ENCODE assay signal across 21 mouse cellular contexts in genomic region chr14:24875156-24875545, GRCm38 (mm10).
DNase-seq lines count a peak whose midpoint lies in the region; ATAC-seq and TF ChIP-seq lines count a peak whose summit lies in the region.
"Had no signal": no experiment of that assay in that cellular context is flagged by ENCODE, and none has a peak within 500 bp of the region (broad histone marks: within the 10 kb centered on the region; RNA-seq: fewer than 3 reads in every experiment).

No protein-coding gene starts in this region.

- H3K4me3 ChIP-seq in forebrain, embryonic 13.5 days: no peak overlapping the region
- H3K4me3 ChIP-seq in midbrain, embryonic 12.5 days: no peak overlapping the region
- H3K4me3 ChIP-seq: heart, adult 2 months; liver, embryonic 12.5 days; neural tube, embryonic 12.5 days had no signal

- no peaks in the 10 kb centered on the region for H3K9me3 ChIP-seq in forebrain, embryonic 13.5 days (replicated peaks)
- H3K9me3 ChIP-seq in midbrain, embryonic 12.5 days: no peaks in the 10 kb centered on the region
- H3K9me3 ChIP-seq: liver, embryonic 12.5 days; neural tube, embryonic 12.5 days had no signal

- peaks cover 35% of the 10 kb centered on the region for H3K4me1 ChIP-seq in forebrain, embryonic 13.5 days
- peaks cover 23% of the 10 kb centered on the region for H3K4me1 ChIP-seq in midbrain, embryonic 12.5 days
- H3K4me1 ChIP-seq: liver, embryonic 12.5 days had no signal

- 26% methylated on average over 8 of the region's 8 CpGs for WGBS in forebrain, embryonic 13.5 days
- WGBS in midbrain, embryonic 12.5 days: 34% methylated on average over 8 of the region's 8 CpGs

- no peak for TF ChIP-seq CTCF in brain, embryonic 14.5 days (IDR thresholded peaks at IDR 0.05; ENCODE audit: borderline replicate concordance, extremely low read depth, insufficient read depth, insufficient read length)

- no peaks in the 10 kb centered on the region for H3K36me3 ChIP-seq in forebrain, embryonic 13.5 days (ENCODE audit: poor library complexity, severe bottlenecking)
- no peaks in the 10 kb centered on the region for H3K36me3 ChIP-seq in midbrain, embryonic 12.5 days
- H3K36me3 ChIP-seq: G1E; liver, embryonic 12.5 days; neural tube, embryonic 12.5 days had no signal

- no peak overlapping the region for H3K9ac ChIP-seq in forebrain, embryonic 13.5 days
- H3K9ac ChIP-seq in midbrain, embryonic 12.5 days (replicated peaks): no peak overlapping the region
- H3K9ac ChIP-seq: liver, embryonic 12.5 days had no signal

- H3K4me2 ChIP-seq in forebrain, embryonic 13.5 days: no peak overlapping the region
- no peak overlapping the region for H3K4me2 ChIP-seq in midbrain, embryonic 12.5 days (replicated peaks)
- H3K4me2 ChIP-seq: liver, embryonic 12.5 days; neural tube, embryonic 12.5 days had no signal

- ATAC-seq in forebrain, embryonic 13.5 days: 0 out of 2 replicates have a peak, but pooled peaks have one; percentile 58
- no peak for ATAC-seq in midbrain, embryonic 12.5 days (ENCODE audit: low FRiP score, low read depth)
- ATAC-seq: intestine, postnatal 0 days; liver, embryonic 12.5 days; lung, postnatal 0 days had no signal

- peak; percentile 32 for DNase-seq in layer of hippocampus, adult 11-12 months (ENCODE audit: low spot score)
- no peak for DNase-seq in layer of hippocampus, postnatal 36 days
- peak; percentile 88 for DNase-seq in brain, embryonic 14.5 days (ENCODE audit: low read depth)
- no peak for DNase-seq in spleen, postnatal 10 days (ENCODE audit: low spot score in 2 of 2)
- DNase-seq in adrenal gland, adult 18-20 months (ENCODE audit: low spot score in 2 of 2): no peak
- no peak for DNase-seq in MN1 (ENCODE audit: low spot score)
- DNase-seq: adrenal gland, postnatal 36 days; cerebellum, adult 11-12 months; embryo, embryonic 11 days; heart, postnatal 14 days; kidney, postnatal 25 days; right cerebral cortex, adult 18-20 months; thymus, adult 18-20 months had no signal

- peak overlapping the region; percentile 68 for H3K27ac ChIP-seq in forebrain, embryonic 13.5 days
- H3K27ac ChIP-seq in midbrain, embryonic 12.5 days (replicated peaks): peak overlapping the region; percentile 63
- H3K27ac ChIP-seq: heart, adult 2 months; liver, embryonic 12.5 days; neural tube, embryonic 12.5 days had no signal

- H3K27me3 ChIP-seq in forebrain, embryonic 13.5 days: no peaks in the 10 kb centered on the region
- no peaks in the 10 kb centered on the region for H3K27me3 ChIP-seq in midbrain, embryonic 12.5 days
- H3K27me3 ChIP-seq: liver, embryonic 12.5 days; neural tube, embryonic 12.5 days had no signal

- TF ChIP-seq POLR2A in brain, embryonic 14.5 days (IDR thresholded peaks at IDR 0.05; ENCODE audit: borderline replicate concordance, extremely low read depth, insufficient read depth, insufficient read length, poor library complexity, severe bottlenecking): no peak

Comparison
In these comparisons a context has a peak if more than half of its experiments do, and no peak if none do; other contexts are left out.
1. DNase-seq: peak in layer of hippocampus, adult 11-12 months (single experiment) and brain, embryonic 14.5 days (single experiment); none in layer of hippocampus, postnatal 36 days (0 of 2), spleen, postnatal 10 days (0 of 2), adrenal gland, adult 18-20 months (0 of 2) and MN1 (single experiment).